Mouse (Mus musculus) CH12.LX (cell line): ENCODE results near the gene Patj.

Experiments used
- CTCF ChIP-seq, 2 experiments: IDR thresholded peaks in 1 of 2; conservative IDR thresholded peaks in 1 of 2; 2 replicates each; pipeline ENCODE4 v1.5.1; 2011 to 2012; ENCODE audit warnings: low read depth in 2 of 2, low read length in 2 of 2, improper control_type of control experiment in 1 of 2, inconsistent platforms in 1 of 2, mild to moderate bottlenecking in 1 of 2, moderate library complexity in 1 of 2
- HCFC1 ChIP-seq: IDR thresholded peaks from 2 replicates; pipeline ENCODE4 v1.6.1; 2012; ENCODE audit warnings: low read depth, mild to moderate bottlenecking, inconsistent platforms, low read length, improper control_type of control experiment
- JUND ChIP-seq: conservative IDR thresholded peaks from 2 replicates; pipeline ENCODE4 v1.6.1; 2011; ENCODE audit warnings: low read depth, low read length, improper control_type of control experiment
- MXI1 ChIP-seq: IDR thresholded peaks from 2 replicates; pipeline ENCODE4 v1.6.1; 2011; ENCODE audit warnings: mild to moderate bottlenecking, low read depth, low read length, improper control_type of control experiment
- ZC3H11A ChIP-seq: IDR thresholded peaks from 2 replicates; pipeline ENCODE4 v1.6.1; 2012; ENCODE audit warnings: low read depth, mild to moderate bottlenecking, inconsistent platforms, low read length, improper control_type of control experiment

- TF ChIP-seq MXI1 (no peak), JUND (no peak), HCFC1 (no peak), CTCF (conservative IDR thresholded peaks at IDR 0.05 in 1 of 2, IDR thresholded peaks at IDR 0.05 in 1 of 2; ENCODE audit: low read depth in 2 of 2, low read length in 2 of 2) (no peak), ZC3H11A (no peak)
Measured at GRCm38 (mm10) chr4:98486901-98487300, 91.3 kb downstream of the Patj start.
